Mouse (Mus musculus) 416B (cell line): ENCODE results near the gene Trim43b.
"Not testable (repeated sequence)": the region's sequence is repeated elsewhere in the genome, so short reads cannot be mapped to it uniquely, and the experiment has no call there.

ENCODE experiments used
- DNase-seq: peaks from one replicate; pipeline ENCODE4 v3.0.0; 2011; ENCODE audit warnings: low read depth

Trim43b gene

DNA sequence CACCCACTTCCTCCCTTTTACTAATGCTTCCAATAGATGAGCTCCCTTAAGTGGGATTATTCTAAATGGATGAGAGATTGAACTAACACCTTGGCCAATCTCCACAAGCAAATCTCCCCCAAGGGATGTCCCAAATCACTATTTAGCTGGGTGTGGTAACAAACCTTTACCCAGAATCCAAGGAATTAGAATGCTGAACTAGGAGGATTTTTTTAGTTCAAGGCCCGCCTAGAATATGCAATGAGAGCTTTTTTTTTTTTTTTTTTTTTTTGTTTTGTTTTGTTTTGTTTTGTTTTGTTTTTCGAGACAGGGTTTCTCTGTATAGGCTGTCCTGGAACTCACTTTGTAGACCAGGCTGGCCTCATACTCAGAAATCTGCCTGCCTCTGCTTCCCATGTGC lies at the start of gene Trim43b:
Gene Trim43b, minus strand, starts transcription at position 101 of the 400 bp plus-strand sequence.
- not testable (repeated sequence) for DNase-seq

DNA sequence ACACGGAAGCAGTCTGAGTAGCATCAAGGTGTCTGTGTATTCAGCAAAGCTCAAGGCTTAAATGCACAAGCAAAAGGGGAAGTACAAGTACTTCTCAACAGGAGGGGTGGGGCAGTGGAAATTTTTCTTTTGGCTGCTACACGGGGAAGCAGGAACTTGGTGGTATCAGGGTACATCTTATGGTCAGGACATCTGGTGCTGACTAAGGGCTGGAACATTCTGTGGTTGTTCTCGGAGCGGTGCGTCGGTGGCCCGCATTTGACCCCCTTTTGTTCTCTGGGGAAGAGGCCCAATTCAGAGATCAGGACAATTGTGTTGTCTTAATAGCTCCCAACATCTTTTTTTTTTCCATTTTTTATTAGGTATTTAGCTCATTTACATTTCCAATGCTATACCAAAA lies 11.9 kb upstream of the Trim43b start:
- not testable (repeated sequence) for DNase-seq

DNA sequence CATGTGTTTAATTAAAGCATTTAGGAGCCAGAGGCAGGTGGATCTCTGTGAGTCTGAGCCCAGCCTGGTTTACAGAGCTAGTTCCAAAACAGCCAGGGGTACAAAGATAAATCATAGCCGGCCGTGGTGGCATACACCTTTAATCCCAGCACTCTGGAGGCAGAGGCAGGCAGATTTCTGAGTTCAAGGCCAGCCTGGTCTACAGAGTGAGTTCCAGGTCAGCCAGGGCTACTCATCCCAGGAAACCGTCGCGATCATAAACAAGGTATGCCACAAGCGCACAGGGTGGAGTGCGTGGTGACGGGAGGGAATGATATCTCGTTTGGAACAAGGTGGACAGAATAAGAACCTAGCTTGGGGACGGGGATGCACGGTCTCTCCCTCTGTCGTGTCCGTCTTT lies 5.9 kb downstream of the Trim43b start:
- DNase-seq = not testable (repeated sequence)

DNA sequence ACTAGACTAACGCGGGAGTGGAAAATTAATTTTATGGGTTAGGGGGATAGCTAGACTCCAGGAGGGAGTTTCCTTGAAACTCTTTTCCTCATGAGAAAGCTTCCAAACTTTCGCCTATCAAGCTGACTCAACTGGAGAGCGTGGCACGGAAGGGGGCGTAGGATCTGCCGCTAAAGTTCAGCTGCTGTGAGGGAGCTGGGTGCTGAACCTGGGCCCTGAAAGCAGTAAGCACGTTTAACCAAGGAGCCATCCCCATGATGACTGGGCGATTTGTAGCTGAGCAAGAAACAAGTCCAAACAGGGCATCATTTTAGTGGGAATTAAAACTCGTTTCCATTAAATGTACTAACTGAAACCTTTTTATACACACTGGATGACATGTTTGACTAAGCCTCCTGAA lies 13.0 kb downstream of the Trim43b start:
- DNase-seq = not testable (repeated sequence)

DNA sequence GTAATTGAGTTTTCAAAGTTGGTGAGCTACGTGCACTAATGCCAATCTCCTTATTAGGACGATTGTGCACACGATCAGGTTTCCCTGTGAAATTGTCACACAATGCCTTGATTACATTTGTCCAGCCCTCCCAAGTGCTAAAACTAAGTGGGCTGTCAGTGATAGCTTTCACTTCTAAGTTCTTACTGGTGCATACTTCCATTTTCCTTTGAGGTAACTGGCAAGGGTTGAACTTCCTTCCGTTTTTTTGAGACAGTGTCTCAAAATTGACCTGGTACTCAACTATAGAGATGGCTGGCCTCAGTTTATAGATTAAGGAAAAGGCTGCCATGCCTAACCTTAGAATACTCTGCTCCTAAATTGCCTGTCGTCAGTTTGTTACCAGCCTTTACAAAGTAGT lies 16.1 kb downstream of the Trim43b start:
- not testable (repeated sequence) for DNase-seq

DNA sequence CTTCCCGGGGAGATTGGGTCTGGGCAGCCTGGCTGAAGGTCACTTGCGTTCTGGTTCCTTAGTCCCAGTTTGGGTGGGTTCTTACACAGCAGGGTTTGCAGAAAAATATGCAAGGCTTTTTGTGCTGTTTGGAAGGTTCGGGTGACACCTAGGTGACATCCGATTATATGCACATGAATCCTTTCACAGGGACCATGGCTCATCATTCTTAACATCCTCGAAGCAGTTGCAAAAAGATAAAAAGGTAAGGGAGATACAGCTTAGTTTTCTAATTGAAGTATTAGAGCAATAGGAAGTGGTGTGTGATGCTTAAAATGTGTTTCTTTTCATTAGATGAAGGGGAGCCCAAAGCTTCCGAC lies 25.5 kb downstream of the Trim43b start:
- DNase-seq = not testable (repeated sequence)

DNA sequence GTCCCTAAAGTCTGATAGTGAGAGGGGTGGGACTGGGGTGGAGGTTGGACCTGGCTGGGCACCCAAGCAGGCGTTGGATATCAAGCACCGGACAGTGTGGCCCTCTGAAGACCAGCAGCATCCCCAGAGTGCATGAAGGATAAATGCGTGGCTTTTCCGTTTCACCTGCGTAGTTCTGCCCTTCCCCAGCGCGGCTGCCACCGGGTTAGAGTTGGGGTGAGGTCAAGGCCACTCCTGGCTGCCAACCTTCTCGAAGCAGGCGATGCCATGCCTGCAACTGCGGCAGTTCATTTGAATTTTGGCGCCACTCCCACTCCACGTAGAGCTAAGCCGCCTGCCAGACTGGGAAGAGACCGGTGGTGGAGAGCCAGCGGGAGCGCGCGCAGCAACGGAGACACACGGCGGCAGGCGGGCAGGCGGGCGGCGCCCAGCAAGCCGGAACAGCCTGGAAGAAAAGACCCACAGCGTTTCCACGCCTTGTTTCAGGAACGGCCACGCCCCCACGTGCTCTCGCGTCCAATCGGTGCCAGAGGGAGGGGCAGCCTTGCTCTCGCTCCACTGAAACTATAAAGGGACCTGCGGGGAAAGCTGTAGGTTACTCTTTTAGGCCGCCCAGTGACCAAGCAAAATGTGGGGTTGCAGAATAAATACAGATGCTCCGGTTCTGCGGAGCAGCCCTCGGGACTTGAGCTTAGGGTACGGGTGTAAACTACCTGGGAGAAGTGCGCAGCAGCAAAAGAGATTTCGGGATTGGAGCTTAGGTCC lies 26.1 kb downstream of the Trim43b start:
- DNase-seq = not testable (repeated sequence)
